Mouse (Mus musculus) forebrain, embryonic 12.5 days (tissue): ENCODE results near the gene Slc35a5. TPM values are rescaled to one million over a fixed set of nuclear protein-coding genes. Genes with fewer than 3 reads are reported as not detected.

ENCODE experiments used
- ATAC-seq: fragments of 200-750 bp; cut with Nextera tagmentation; 2 replicates; pipeline ENCODE4 v1.8.0; 2017; ENCODE audit warnings: moderate TSS enrichment; ENCODE audit not compliant: low FRiP score
- H3K27ac ChIP-seq: fragments of 300-500 bp; sonication (generic); 2 replicates; pipeline ENCODE4 v1.5.1; 2016; ENCODE audit warnings: mild to moderate bottlenecking
- H3K27me3 ChIP-seq: fragments of 300-500 bp; sonication (generic); 2 replicates; pipeline ENCODE4 v1.6.1; 2016; ENCODE audit warnings: mild to moderate bottlenecking
- H3K36me3 ChIP-seq: fragments of 300-500 bp; sonication (generic); replicated peaks from 2 replicates; pipeline ENCODE4 v1.6.1; 2016; ENCODE audit warnings: mild to moderate bottlenecking
- H3K4me1 ChIP-seq: fragments of 300-500 bp; sonication (generic); 2 replicates; pipeline ENCODE4 v1.6.1; 2016
- H3K4me2 ChIP-seq: fragments of 300-500 bp; sonication (generic); 2 replicates; pipeline ENCODE4 v1.6.1; 2016; ENCODE audit warnings: mild to moderate bottlenecking, moderate library complexity
- H3K4me3 ChIP-seq: fragments of 300-500 bp; sonication (generic); replicated peaks from 2 replicates; pipeline ENCODE4 v1.5.1; 2016; ENCODE audit warnings: mild to moderate bottlenecking
- H3K9ac ChIP-seq: fragments of 300-500 bp; sonication (generic); 2 replicates; pipeline ENCODE4 v1.6.1; 2016; ENCODE audit warnings: mild to moderate bottlenecking
- H3K9me3 ChIP-seq: fragments of 300-500 bp; sonication (generic); 2 replicates; pipeline ENCODE4 v1.6.1; 2016
- WGBS: fragments of 180-500 bp; shearing (Covaris S2); methylation state at CpG from one replicate; pipeline ENCODE4 v1.1.7; 2016; 5-methylcytosine and 5-hydroxymethylcytosine counted together
- polyA plus RNA-seq: library from polyadenylated mRNA; unstranded; fragments of >200 nt; fragmentation: Nextera tagmentation; extraction: Ambion mirVana; gene quantifications from 2 replicates; pipeline ENCODE4 v1.2.1, GENCODE M21; 2016

The Slc35a5 gene
- polyA plus RNA-seq, 1 experiment from 2014 or later, result 20.5 TPM

- Histone ChIP-seq H3K4me2 (no peak overlapping the region), H3K9me3 (no peaks in the 10 kb centered on the region), H3K36me3 (peaks cover 73% of the 10 kb centered on the region), H3K4me3 (no peak overlapping the region), H3K27ac (no peak overlapping the region), H3K9ac (no peak overlapping the region), H3K4me1 (no peaks in the 10 kb centered on the region), H3K27me3 (no peaks in the 10 kb centered on the region)
- 93% methylated on average over 6 of the region's 6 CpGs for WGBS
- no peak for ATAC-seq
These were observed 13.4 kb downstream of the Slc35a5 start for GRCm38 (mm10) chr16:45145119-45145518.

GRCm38 (mm10) chr16:45142565-45142964 lies 15.9 kb downstream of the Slc35a5 start:
- peaks cover 74% of the 10 kb centered on the region for H3K36me3 ChIP-seq

GRCm38 (mm10) chr16:45141711-45142110 lies 16.8 kb downstream of the Slc35a5 start:
- no peak for ATAC-seq
- Histone ChIP-seq H3K9me3 (no peaks in the 10 kb centered on the region), H3K4me1 (no peaks in the 10 kb centered on the region), H3K27ac (no peak overlapping the region), H3K4me2 (no peak overlapping the region), H3K9ac (no peak overlapping the region), H3K4me3 (no peak overlapping the region), H3K36me3 (peaks cover 66% of the 10 kb centered on the region), H3K27me3 (no peaks in the 10 kb centered on the region)
- 95% methylated on average over 5 of the region's 5 CpGs for WGBS

More at GRCm38 (mm10) chr16:45142565-45142964, 15.9 kb downstream of the Slc35a5 start:
- H3K27me3 ChIP-seq, result no peaks in the 10 kb centered on the region
- no peak overlapping the region for H3K4me2 ChIP-seq
- no peak overlapping the region for H3K27ac ChIP-seq
- WGBS, result 89% methylated on average over 5 of the region's 5 CpGs
- no peak overlapping the region for H3K4me3 ChIP-seq
- no peaks in the 10 kb centered on the region for H3K9me3 ChIP-seq
- no peak overlapping the region for H3K9ac ChIP-seq
- no peak for ATAC-seq
- no peaks in the 10 kb centered on the region for H3K4me1 ChIP-seq

- WGBS, result 86% methylated on average over 2 of the region's 2 CpGs
- H3K4me2 ChIP-seq, result no peak overlapping the region
- H3K9ac ChIP-seq, result no peak overlapping the region
- no peak overlapping the region for H3K27ac ChIP-seq
- H3K4me1 ChIP-seq, result no peaks in the 10 kb centered on the region
- no peaks in the 10 kb centered on the region for H3K27me3 ChIP-seq
- no peak for ATAC-seq
- no peak overlapping the region for H3K4me3 ChIP-seq
- no peaks in the 10 kb centered on the region for H3K9me3 ChIP-seq
- no peaks in the 10 kb centered on the region for H3K36me3 ChIP-seq
These were observed 30.4 kb downstream of the Slc35a5 start for GRCm38 (mm10) chr16:45127936-45128710.

- Histone ChIP-seq H3K9ac (no peak overlapping the region), H3K36me3 (no peaks in the 10 kb centered on the region), H3K4me1 (no peaks in the 10 kb centered on the region), H3K27me3 (no peaks in the 10 kb centered on the region), H3K27ac (no peak overlapping the region), H3K9me3 (no peaks in the 10 kb centered on the region), H3K4me2 (no peak overlapping the region), H3K4me3 (no peak overlapping the region)
- WGBS, result 74% methylated on average over 9 of the region's 9 CpGs
- no peak for ATAC-seq
These were observed 34.0 kb downstream of the Slc35a5 start for GRCm38 (mm10) chr16:45124230-45125203.

- no peak overlapping the region for H3K9ac ChIP-seq
- no peaks in the 10 kb centered on the region for H3K4me1 ChIP-seq
- H3K27ac ChIP-seq, result no peak overlapping the region
- no peak for ATAC-seq
- no peaks in the 10 kb centered on the region for H3K36me3 ChIP-seq
- 75% methylated on average over 5 of the region's 5 CpGs for WGBS
- no peak overlapping the region for H3K4me2 ChIP-seq
- H3K9me3 ChIP-seq, result no peaks in the 10 kb centered on the region
- no peaks in the 10 kb centered on the region for H3K27me3 ChIP-seq
- no peak overlapping the region for H3K4me3 ChIP-seq
These were observed 35.9 kb downstream of the Slc35a5 start for GRCm38 (mm10) chr16:45122571-45122970.

- no peaks in the 10 kb centered on the region for H3K27me3 ChIP-seq
- whole genome bisulfite sequencing, result 81% methylated on average over 5 of the region's 5 CpGs
- H3K4me2 ChIP-seq, result no peak overlapping the region
- no peaks in the 10 kb centered on the region for H3K36me3 ChIP-seq
- no peaks in the 10 kb centered on the region for H3K4me1 ChIP-seq
- H3K4me3 ChIP-seq, result no peak overlapping the region
- no peak for ATAC-seq
- no peak overlapping the region for H3K27ac ChIP-seq
- H3K9ac ChIP-seq, result no peak overlapping the region
- no peaks in the 10 kb centered on the region for H3K9me3 ChIP-seq
These were observed 37.6 kb downstream of the Slc35a5 start for GRCm38 (mm10) chr16:45120844-45121425.

- Histone ChIP-seq H3K4me2 (no peak overlapping the region), H3K4me1 (no peaks in the 10 kb centered on the region)
- WGBS, result 79% methylated on average over 3 of the region's 3 CpGs
These were observed 39.7 kb downstream of the Slc35a5 start for GRCm38 (mm10) chr16:45118760-45119159.

GRCm38 (mm10) chr16:45117200-45117599 lies 41.3 kb downstream of the Slc35a5 start:
- no peak overlapping the region for H3K27ac ChIP-seq
- H3K9me3 ChIP-seq, result no peaks in the 10 kb centered on the region
- no peak overlapping the region for H3K9ac ChIP-seq
- no peak for ATAC-seq
- no peak overlapping the region for H3K4me3 ChIP-seq
- H3K4me2 ChIP-seq, result no peak overlapping the region
- H3K36me3 ChIP-seq, result no peaks in the 10 kb centered on the region
- H3K4me1 ChIP-seq, result no peaks in the 10 kb centered on the region
- 95% methylated on average over 3 of the region's 3 CpGs for WGBS
- H3K27me3 ChIP-seq, result no peaks in the 10 kb centered on the region

More at GRCm38 (mm10) chr16:45118760-45119159, 39.7 kb downstream of the Slc35a5 start:
- no peak for ATAC-seq
- H3K9me3 ChIP-seq, result no peaks in the 10 kb centered on the region
- no peaks in the 10 kb centered on the region for H3K27me3 ChIP-seq
- H3K4me3 ChIP-seq, result no peak overlapping the region
- H3K27ac ChIP-seq, result no peak overlapping the region
- H3K36me3 ChIP-seq, result no peaks in the 10 kb centered on the region
- no peak overlapping the region for H3K9ac ChIP-seq

- Histone ChIP-seq H3K4me3 (no peak overlapping the region), H3K9me3 (no peaks in the 10 kb centered on the region), H3K9ac (no peak overlapping the region), H3K36me3 (no peaks in the 10 kb centered on the region), H3K27ac (no peak overlapping the region), H3K27me3 (no peaks in the 10 kb centered on the region), H3K4me2 (no peak overlapping the region), H3K4me1 (no peaks in the 10 kb centered on the region)
- no peak for ATAC-seq
- 73% methylated on average over 4 of the region's 4 CpGs for WGBS
These were observed 48.0 kb downstream of the Slc35a5 start for GRCm38 (mm10) chr16:45110498-45110897.

- no peak overlapping the region for H3K4me2 ChIP-seq
- H3K4me3 ChIP-seq, result no peak overlapping the region
- no peaks in the 10 kb centered on the region for H3K27me3 ChIP-seq
- H3K36me3 ChIP-seq, result no peaks in the 10 kb centered on the region
- 84% methylated on average over 5 of the region's 5 CpGs for WGBS
- H3K4me1 ChIP-seq, result no peaks in the 10 kb centered on the region
- ATAC-seq, result no peak
- no peaks in the 10 kb centered on the region for H3K9me3 ChIP-seq
- H3K9ac ChIP-seq, result no peak overlapping the region
- H3K27ac ChIP-seq, result no peak overlapping the region
These were observed 50.2 kb downstream of the Slc35a5 start for GRCm38 (mm10) chr16:45108203-45108878.

GRCm38 (mm10) chr16:45104993-45105392 lies 53.5 kb downstream of the Slc35a5 start:
- H3K4me1 ChIP-seq, result no peaks in the 10 kb centered on the region
- H3K4me3 ChIP-seq, result no peak overlapping the region
- H3K27ac ChIP-seq, result no peak overlapping the region
- H3K9me3 ChIP-seq, result no peaks in the 10 kb centered on the region
- no peaks in the 10 kb centered on the region for H3K27me3 ChIP-seq
- no peak overlapping the region for H3K4me2 ChIP-seq
- 72% methylated on average over 3 of the region's 3 CpGs for WGBS
- no peak for ATAC-seq
- no peaks in the 10 kb centered on the region for H3K36me3 ChIP-seq
- no peak overlapping the region for H3K9ac ChIP-seq
